Mouse (Mus musculus) skeletal muscle tissue, postnatal 0 days (tissue): ENCODE measurements around the gene Tmed4. TPM values are rescaled to one million over a fixed set of nuclear protein-coding genes. Genes with fewer than 3 reads are reported as not detected.

Source experiments
- polyA plus RNA-seq: library from polyadenylated mRNA; unstranded; fragments of >200 nt; fragmentation: Nextera tagmentation; extraction: Ambion mirVana; gene quantifications from 2 replicates; pipeline ENCODE4 v1.2.1, GENCODE M21; 2015

Tmed4 gene
- polyA plus RNA-seq = 98.0 and 103 TPM in 2 replicates

GRCm38 (mm10) chr11:6274387-6275093 is at the start of gene Tmed4:
Gene Tmed4, minus strand, starts transcription at chr11:6274870.

GRCm38 (mm10) chr11:6291401-6292115 is 16.9 kb upstream of the Tmed4 start, which contains the start of gene Ogdh:
Gene Ogdh, plus strand, starts transcription at chr11:6291633.

GRCm38 (mm10) chr11:6267320-6268254 is 7.1 kb downstream of the Tmed4 start, which contains the start of gene Ddx56:
Gene Ddx56, minus strand, starts transcription at chr11:6267772.

DNA sequence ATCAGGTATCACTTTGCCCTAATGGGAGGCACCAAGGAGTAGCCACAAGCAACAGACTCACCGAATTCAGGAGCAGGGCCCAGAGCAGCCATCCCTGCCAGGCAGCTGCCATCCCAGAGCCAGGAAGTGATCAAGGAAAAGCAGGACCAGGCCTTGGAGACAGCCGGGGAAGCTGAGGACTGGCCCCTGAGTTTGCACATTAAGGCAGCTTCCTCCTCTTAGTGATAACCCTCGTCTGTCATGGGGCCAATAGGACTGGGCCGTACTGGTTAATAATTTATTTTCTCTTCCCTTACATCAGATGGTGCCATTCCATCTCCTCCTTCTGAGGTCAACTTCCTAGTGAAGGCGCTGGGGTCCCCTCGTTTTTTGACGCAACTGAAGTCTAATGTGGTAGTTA is 44.7 kb downstream of the Tmed4 start, which contains the start of gene Npc1l1:
TSS of gene Npc1l1 (minus strand) at position 132 of the 400 bp plus-strand sequence.

Other genes with a start within 250 kb of the Tmed4 start
- gene Camk2b, start 208.5 kb downstream of the Tmed4 start, polyA plus RNA-seq = 86.4 and 93.6 TPM in 2 replicates
- 0.13 and 0.32 TPM in 2 replicates for gene A730071L15Rik, start 74.8 kb downstream of the Tmed4 start, polyA plus RNA-seq
- 27.7 and 30.1 TPM in 2 replicates for gene Nudcd3, start 74.5 kb downstream of the Tmed4 start, polyA plus RNA-seq
- gene Npc1l1, start 44.7 kb downstream of the Tmed4 start, polyA plus RNA-seq = 0.07 TPM in 1 of 2 replicates, not detected in the other
- gene Ddx56, start 7.1 kb downstream of the Tmed4 start, polyA plus RNA-seq = 46.7 and 50.0 TPM in 2 replicates
- gene Ogdh, start 16.8 kb upstream of the Tmed4 start, polyA plus RNA-seq = 142 and 144 TPM in 2 replicates
- gene Zmiz2, start 114.2 kb upstream of the Tmed4 start, polyA plus RNA-seq = 4.9 and 5.0 TPM in 2 replicates
- 2,482 and 2,823 TPM in 2 replicates for gene Ppia, start 140.6 kb upstream of the Tmed4 start, polyA plus RNA-seq
- 176 and 188 TPM in 2 replicates for gene H2afv, start 169.6 kb upstream of the Tmed4 start, polyA plus RNA-seq
- gene Purb, start 201.0 kb upstream of the Tmed4 start, polyA plus RNA-seq = 24.8 and 28.3 TPM in 2 replicates
- 1.8 and 2.3 TPM in 2 replicates for gene Myo1g, start 246.1 kb upstream of the Tmed4 start, polyA plus RNA-seq